Mouse (Mus musculus) testis, adult 2 months (tissue): ENCODE measurements at regions not wholly inside any gene's neighbourhood (a gene's known extent, or its start where the extent isn't known, plus 50 kb on each side); places are given as distances from the start of the nearest gene placed in this dataset.

Experiments used
- CTCF ChIP-seq: fragments of 200-500 bp; IDR thresholded peaks from 2 replicates; pipeline ENCODE4 v1.5.1; 2012; ENCODE audit warnings: low read depth, mild to moderate bottlenecking, inconsistent platforms, low read length, moderate library complexity; ENCODE audit not compliant: control insufficient read depth, insufficient read depth, insufficient replicate concordance
- POLR2A ChIP-seq: fragments of 200-500 bp; IDR thresholded peaks from 2 replicates; pipeline ENCODE4 v1.6.1; 2012; ENCODE audit warnings: low read depth, mild to moderate bottlenecking, inconsistent platforms, low read length, moderate library complexity; ENCODE audit not compliant: control insufficient read depth

- TF ChIP-seq CTCF (no peak), POLR2A (no peak)
These were observed 50.6 kb upstream of the Lifr start for GRCm38 (mm10) chr15:7039825-7040224.
